Mouse (Mus musculus) forebrain, embryonic 11.5 days (tissue): ENCODE data around the gene Hemgn. TPM values are rescaled to one million over a fixed set of nuclear protein-coding genes. Genes with fewer than 3 reads are reported as not detected.
A peak's percentile ranks its signal among the peaks of the same experiment; 100 is the strongest.

Experiments used
- ATAC-seq: fragments of 200-750 bp; cut with Nextera tagmentation; replicated peaks from 2 replicates; pipeline ENCODE4 v1.8.0; 2017; ENCODE audit warnings: moderate TSS enrichment; ENCODE audit not compliant: low FRiP score
- DNase-seq: peaks from one replicate; pipeline ENCODE4 v3.0.0-alpha.2; 2017; ENCODE audit warnings: low spot score
- H3K27ac ChIP-seq: fragments of 300-500 bp; sonication (generic); 2 replicates; pipeline ENCODE4 v1.5.1; 2014; ENCODE audit warnings: low read depth, low read length
- H3K27me3 ChIP-seq: fragments of 300-500 bp; sonication (generic); 2 replicates; pipeline ENCODE4 v1.6.1; 2014; ENCODE audit warnings: mild to moderate bottlenecking, low read length, mixed read lengths; ENCODE audit not compliant: control insufficient read depth, insufficient read depth
- H3K36me3 ChIP-seq: fragments of 300-500 bp; sonication (generic); 2 replicates; pipeline ENCODE4 v1.6.1; 2014; ENCODE audit warnings: mild to moderate bottlenecking, low read length, moderate library complexity, mixed read lengths; ENCODE audit not compliant: control insufficient read depth, insufficient read depth
- H3K4me1 ChIP-seq: fragments of 300-500 bp; sonication (generic); replicated peaks from 2 replicates; pipeline ENCODE4 v1.6.1; 2014; ENCODE audit warnings: low read length, mixed read lengths; ENCODE audit not compliant: control insufficient read depth, insufficient read depth
- H3K4me2 ChIP-seq: fragments of 300-500 bp; sonication (generic); 2 replicates; pipeline ENCODE4 v1.6.1; 2014; ENCODE audit warnings: low read depth, mild to moderate bottlenecking, low read length, moderate library complexity, mixed read lengths; ENCODE audit not compliant: severe bottlenecking
- H3K4me3 ChIP-seq: fragments of 300-500 bp; sonication (generic); 2 replicates; pipeline ENCODE4 v1.5.1; 2014; ENCODE audit warnings: low read depth, low read length
- H3K9ac ChIP-seq: fragments of 300-500 bp; sonication (generic); 2 replicates; pipeline ENCODE4 v1.6.1; 2014; ENCODE audit warnings: low read length
- H3K9me3 ChIP-seq: fragments of 300-500 bp; sonication (generic); 2 replicates; pipeline ENCODE4 v1.6.1; 2016; ENCODE audit warnings: low read length, mixed read lengths; ENCODE audit not compliant: control insufficient read depth
- WGBS: fragments of 180-500 bp; shearing (Covaris S2); extraction: QIAGEN DNeasy Blood & Tissue Kit; methylation state at CpG from one replicate; pipeline ENCODE4 v1.1.7; 2014; 5-methylcytosine and 5-hydroxymethylcytosine counted together
- polyA plus RNA-seq: library from polyadenylated mRNA; unstranded; fragments of >200 nt; fragmentation: Nextera tagmentation; extraction: Ambion mirVana; gene quantifications from 2 replicates; pipeline ENCODE4 v1.2.1, GENCODE M21; 2014

The Hemgn gene
- polyA plus RNA-seq, 1 experiment from 2014 or later, result 21.0 TPM

DNA sequence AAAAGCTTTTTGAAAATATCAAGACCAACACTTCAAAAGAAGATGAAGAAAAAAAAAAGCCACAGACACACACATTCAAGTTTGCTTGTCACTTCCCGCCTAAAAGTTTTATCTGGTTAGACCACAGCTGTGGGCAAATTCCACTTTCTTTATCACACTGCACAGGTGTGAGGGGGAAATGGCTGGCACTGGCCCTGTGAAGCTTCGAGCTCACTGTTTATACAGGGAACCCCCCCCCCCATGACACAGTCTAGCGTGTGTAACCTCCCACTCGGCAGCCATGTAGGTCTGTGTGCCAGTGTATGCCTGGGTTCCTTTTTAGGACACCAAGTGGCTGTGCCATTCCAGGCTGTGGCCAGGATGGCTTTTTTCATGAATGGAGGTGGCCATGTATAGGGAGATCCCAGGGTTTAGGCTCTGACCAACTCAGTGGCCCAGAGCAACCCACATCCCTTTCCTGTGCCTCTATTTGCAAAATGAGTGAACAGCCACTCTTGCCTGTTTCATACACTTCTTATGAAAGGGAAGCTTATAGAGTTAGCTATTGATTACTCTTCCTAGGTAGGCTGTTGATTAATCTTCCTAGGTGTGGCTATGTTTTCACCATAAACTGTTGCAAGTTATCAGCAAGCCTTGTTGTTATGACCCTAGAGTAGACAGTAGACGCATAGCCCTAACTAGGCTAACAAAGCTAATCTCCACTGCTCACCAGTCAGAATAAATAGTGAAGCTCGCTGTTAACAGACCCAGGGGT is 9.1 kb downstream of the Hemgn start:
- Histone ChIP-seq H3K4me3 (no peak overlapping the region), H3K9ac (no peak overlapping the region), H3K27ac (no peak overlapping the region), H3K36me3 (no peaks in the 10 kb centered on the region), H3K4me2 (no peak overlapping the region), H3K9me3 (no peaks in the 10 kb centered on the region), H3K27me3 (no peaks in the 10 kb centered on the region), H3K4me1 (no peaks in the 10 kb centered on the region)
- DNase-seq (no peak), ATAC-seq (no peak)
- WGBS, result 82% methylated on average over 6 of the region's 6 CpGs

DNA sequence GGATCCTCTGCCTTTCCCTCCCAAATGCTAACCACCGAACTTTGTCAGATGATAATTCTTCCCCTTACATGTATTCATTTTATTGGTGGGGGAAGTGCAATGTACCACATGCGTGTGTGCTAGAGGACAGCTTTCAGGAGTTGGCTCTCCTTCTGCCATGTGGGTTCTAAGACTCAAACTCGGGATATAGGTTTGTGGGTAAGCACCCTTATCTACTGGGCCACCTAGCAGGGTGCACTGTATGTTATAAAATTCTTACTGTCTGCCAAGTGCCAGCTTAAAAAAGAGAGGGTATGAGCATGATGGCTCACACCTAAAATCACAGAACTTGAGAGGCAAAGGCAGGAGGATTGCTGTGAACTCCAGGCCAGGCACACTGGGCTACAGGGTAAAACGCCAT is 14.5 kb downstream of the Hemgn start:
- no peaks in the 10 kb centered on the region for H3K27me3 ChIP-seq
- no peak for ATAC-seq

DNA sequence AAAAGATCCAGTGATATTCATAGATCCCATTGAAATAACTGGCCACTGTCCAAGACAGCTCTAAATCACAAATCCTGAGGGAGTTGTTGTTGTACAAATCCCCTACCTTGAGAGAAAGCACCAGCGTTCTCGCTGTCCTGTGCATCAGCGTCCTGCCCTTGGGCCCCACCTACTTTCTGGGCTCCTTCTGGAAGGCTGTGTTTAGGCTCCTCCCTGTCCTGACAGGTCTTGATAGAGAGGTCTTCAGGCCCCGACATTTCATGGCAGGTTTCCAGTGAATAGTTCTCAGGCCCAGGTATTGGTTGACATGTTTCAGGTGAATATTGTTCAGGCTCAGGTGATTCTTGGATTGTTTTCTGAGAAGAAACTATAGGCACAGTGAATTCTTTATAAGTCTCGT is 17.6 kb downstream of the Hemgn start:
- Histone ChIP-seq H3K9me3 (no peaks in the 10 kb centered on the region), H3K4me3 (no peak overlapping the region), H3K4me1 (no peaks in the 10 kb centered on the region), H3K27me3 (no peaks in the 10 kb centered on the region), H3K4me2 (no peak overlapping the region), H3K9ac (no peak overlapping the region), H3K27ac (no peak overlapping the region), H3K36me3 (no peaks in the 10 kb centered on the region)
- WGBS, result 39% methylated on average over 5 of the region's 5 CpGs
- ATAC-seq (no peak), DNase-seq (no peak)

More for the DNA sequence above, 14.5 kb downstream of the Hemgn start:
- Histone ChIP-seq H3K36me3 (no peaks in the 10 kb centered on the region), H3K4me3 (no peak overlapping the region), H3K4me2 (no peak overlapping the region), H3K27ac (no peak overlapping the region), H3K9ac (no peak overlapping the region), H3K4me1 (no peaks in the 10 kb centered on the region), H3K9me3 (no peaks in the 10 kb centered on the region)
- WGBS, result 81% methylated on average over 4 of the region's 4 CpGs
- no peak for DNase-seq

DNA sequence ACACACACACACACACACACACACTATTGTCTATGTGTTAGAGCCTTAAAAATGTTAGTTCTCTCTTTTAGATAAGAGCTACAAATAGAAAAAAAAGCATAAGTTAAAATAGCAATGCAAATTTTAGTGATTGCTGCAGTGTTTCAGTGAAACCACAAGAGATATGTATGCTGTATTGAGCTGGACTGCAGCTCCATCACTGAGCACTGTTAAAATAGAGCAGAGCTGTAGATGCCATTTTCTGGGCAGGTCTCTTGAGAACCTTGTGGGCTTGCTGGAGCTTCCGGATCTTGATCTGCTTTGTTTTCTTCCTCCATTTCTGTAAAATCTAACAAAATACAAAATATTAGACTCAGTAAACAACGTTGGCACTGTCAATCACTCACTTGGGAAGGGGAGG is 18.9 kb downstream of the Hemgn start:
- WGBS, result 69% methylated on average over 2 of the region's 2 CpGs
- Histone ChIP-seq H3K4me1 (no peaks in the 10 kb centered on the region; the same call in 1 of the 2 replicates), H3K4me3 (no peak overlapping the region), H3K27ac (no peak overlapping the region), H3K36me3 (no peaks in the 10 kb centered on the region), H3K4me2 (no peak overlapping the region), H3K27me3 (no peaks in the 10 kb centered on the region), H3K9me3 (no peaks in the 10 kb centered on the region), H3K9ac (no peak overlapping the region)
- ATAC-seq (no peak), DNase-seq (no peak)

DNA sequence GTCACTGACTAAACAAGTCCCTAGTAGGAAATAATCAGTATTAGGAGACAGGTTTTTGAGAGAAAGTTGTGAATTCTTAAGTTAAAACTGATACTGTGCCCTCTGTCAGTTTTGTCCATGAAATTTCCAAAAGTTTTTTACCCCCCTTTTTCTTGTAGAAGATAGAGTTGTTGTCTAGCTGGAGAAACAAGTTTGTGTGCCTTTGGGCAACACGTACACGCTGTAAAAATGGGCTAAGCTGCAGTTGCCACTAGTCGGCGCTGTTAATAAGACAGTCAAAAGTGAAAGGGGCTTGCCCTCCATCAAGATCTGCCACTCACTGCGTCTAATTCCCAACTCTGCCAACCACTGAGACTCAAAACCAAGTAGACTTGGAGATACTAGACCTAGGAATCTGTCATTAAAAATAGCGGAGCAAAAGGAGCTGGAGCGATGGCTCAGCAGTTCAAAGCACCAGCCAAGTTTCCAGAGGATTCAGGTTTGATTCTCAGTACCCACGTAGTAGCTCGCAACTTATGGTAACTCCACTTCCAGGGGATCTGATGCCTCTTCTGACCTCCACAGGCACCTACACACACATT is 22.8 kb downstream of the Hemgn start:
- peak overlapping the region; percentile 64; the same call in 1 of the 2 replicates for H3K4me3 ChIP-seq
- H3K27me3 ChIP-seq, result no peaks in the 10 kb centered on the region
- H3K27ac ChIP-seq, result 0 out of 2 replicates have a peak overlapping the region, but pooled peaks have one; percentile 89

DNA sequence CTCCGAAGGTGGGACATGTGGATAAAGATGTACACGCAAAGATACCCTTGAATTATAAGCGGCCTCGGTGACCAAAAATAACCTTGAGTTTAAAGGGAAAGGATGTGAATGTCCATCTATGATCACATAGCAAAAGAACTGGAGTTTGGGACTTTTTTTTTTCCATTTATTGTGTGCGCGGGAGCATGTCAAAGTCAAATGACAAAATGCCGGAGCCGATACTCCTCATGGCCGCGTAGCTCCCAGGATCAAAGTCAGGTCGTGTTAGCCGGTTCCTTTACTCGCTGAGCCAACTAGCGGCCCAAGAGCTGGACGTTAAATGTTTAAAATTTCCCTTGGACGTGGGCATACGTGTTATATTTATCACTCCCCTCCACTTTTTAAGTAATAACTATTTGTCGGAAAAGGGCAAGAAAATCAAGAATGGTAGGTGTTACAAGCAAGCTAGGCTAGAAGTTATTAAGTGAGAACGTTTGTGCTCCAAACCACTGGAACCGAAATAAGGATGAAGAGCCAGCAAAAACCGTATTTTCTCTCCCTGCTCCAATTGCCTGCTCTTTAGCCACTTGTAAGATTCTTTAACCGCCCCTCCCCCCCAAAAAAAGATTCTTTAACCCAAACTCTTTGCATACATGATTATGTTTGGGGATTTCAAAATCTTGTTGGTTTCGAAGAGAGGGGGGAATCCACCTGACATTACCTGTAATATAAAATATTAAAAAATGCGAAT is 23.5 kb downstream of the Hemgn start:
- Histone ChIP-seq H3K4me3 (peak overlapping the region; percentile 64), H3K27ac (peak overlapping the region; percentile 89), H3K4me2 (peak overlapping the region; percentile 71), H3K9me3 (no peaks in the 10 kb centered on the region), H3K4me1 (no peaks in the 10 kb centered on the region; the same call in 1 of the 2 replicates), H3K36me3 (no peaks in the 10 kb centered on the region; the same call in 1 of the 2 replicates), H3K27me3 (no peaks in the 10 kb centered on the region), H3K9ac (peak overlapping the region; percentile 90)
- ATAC-seq (no peak), DNase-seq (peak; percentile 63)
- WGBS, result 2% methylated on average over 24 of the region's 24 CpGs

More for the DNA sequence above, 22.8 kb downstream of the Hemgn start:
- DNase-seq, result peak; percentile 88
- 20% methylated on average over 9 of the region's 9 CpGs for WGBS
- Histone ChIP-seq H3K4me1 (no peaks in the 10 kb centered on the region; the same call in 1 of the 2 replicates), H3K4me2 (peak overlapping the region; percentile 71), H3K36me3 (no peaks in the 10 kb centered on the region; the same call in 1 of the 2 replicates), H3K9me3 (no peaks in the 10 kb centered on the region), H3K9ac (peak overlapping the region; percentile 90; the same call in 1 of the 2 replicates)
- no peak for ATAC-seq

DNA sequence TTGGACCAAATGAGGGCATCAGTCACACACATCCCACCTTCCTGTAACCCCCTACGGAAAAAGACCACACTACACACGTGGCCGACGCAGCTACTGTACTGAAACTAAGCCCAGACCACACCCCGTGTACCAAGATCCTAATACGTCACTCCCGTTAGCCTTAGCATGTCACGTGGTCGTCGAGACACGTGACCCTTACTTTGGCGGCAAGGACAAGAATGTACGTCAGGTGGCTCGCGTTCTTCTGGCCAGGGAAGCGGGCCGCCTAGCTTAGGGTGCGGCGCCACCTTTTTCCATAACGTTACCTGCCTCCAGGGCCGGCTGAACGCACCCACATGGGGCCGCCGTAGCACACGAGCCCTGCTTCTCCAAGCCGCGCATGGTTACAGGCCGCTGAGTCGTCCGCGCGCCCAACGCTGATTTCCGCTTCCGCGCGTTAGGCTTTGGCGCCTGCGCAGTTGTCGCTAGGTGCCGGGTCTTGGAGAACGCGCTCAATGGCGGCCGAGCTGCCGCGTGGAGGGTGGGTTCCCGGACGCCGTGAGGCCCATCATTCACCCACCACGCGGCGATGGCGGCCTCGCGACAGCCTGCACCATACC is 24.2 kb downstream of the Hemgn start, which contains the start of gene Trmo:
TSS of gene Trmo (minus strand) at position 425 of the 599 bp plus-strand sequence.
- H3K4me1 ChIP-seq, result no peaks in the 10 kb centered on the region; the same call in 1 of the 2 replicates
- peak; percentile 97 for DNase-seq
- under 1% methylated on average over 56 of the region's 56 CpGs for WGBS
- H3K9me3 ChIP-seq, result no peaks in the 10 kb centered on the region
- H3K27ac ChIP-seq, result peak within 1 kb of the TSS; percentile 89
- no peaks in the 10 kb centered on the region for H3K27me3 ChIP-seq
- H3K36me3 ChIP-seq, result no peaks in the 10 kb centered on the region; the same call in 1 of the 2 replicates
- ATAC-seq, result peak; percentile 97
- peak within 1 kb of the TSS; percentile 64 for H3K4me3 ChIP-seq
- peak within 1 kb of the TSS; percentile 71 for H3K4me2 ChIP-seq
- peak within 1 kb of the TSS; percentile 90 for H3K9ac ChIP-seq

DNA sequence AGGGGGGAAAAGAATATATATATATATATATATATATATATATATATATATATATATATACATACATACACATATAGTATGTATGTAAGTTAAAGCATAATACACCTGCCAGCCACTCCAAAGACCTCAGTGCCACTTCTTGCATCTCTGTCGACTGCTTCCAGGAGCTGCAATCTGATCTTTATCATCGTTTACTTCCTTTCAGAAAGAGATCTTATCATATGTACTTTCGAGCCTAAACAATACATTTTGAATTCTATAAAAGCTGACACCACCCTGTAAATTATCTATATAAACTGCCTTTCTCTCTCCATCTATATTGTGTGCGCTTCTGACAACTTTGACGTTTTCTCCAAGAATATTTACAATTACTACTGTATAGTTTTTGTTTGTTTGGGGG is 24.8 kb downstream of the Hemgn start:
- DNase-seq, result no peak
- Histone ChIP-seq H3K4me1 (no peaks in the 10 kb centered on the region; the same call in 1 of the 2 replicates), H3K27me3 (no peaks in the 10 kb centered on the region), H3K4me3 (peak overlapping the region; percentile 64), H3K27ac (no peak overlapping the region), H3K36me3 (no peaks in the 10 kb centered on the region; the same call in 1 of the 2 replicates), H3K9me3 (no peaks in the 10 kb centered on the region), H3K9ac (peak overlapping the region; percentile 90; the same call in 1 of the 2 replicates), H3K4me2 (peak overlapping the region; percentile 71; the same call in 1 of the 2 replicates)
- ATAC-seq, result no peak
- 38% methylated on average over 5 of the region's 5 CpGs for WGBS
